Mouse (Mus musculus): ENCODE data around the gene Cpn2.

The Cpn2 gene

DNA sequence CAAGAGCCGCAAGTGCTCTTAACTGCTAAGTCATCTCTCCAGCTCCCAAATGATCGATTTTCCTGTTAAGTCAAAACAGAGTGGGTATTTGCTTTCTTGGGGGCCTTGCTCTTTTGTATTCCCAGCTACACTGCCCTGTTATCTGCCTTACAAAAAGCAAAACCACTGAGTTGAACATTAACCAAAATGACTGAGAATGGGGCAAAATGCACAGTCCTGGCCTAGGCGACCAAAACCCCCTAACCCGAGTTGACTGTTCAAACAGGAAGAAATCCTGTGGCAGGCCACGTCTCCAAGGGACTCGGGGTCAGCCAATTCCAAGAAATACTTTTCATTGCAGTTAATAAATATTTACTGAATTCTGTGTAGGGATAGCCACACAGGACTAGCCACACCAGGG, 28.5 kb downstream of the Cpn2 start:
- no peak for DNase-seq (ENCODE audit: low read depth, low spot score)

DNA sequence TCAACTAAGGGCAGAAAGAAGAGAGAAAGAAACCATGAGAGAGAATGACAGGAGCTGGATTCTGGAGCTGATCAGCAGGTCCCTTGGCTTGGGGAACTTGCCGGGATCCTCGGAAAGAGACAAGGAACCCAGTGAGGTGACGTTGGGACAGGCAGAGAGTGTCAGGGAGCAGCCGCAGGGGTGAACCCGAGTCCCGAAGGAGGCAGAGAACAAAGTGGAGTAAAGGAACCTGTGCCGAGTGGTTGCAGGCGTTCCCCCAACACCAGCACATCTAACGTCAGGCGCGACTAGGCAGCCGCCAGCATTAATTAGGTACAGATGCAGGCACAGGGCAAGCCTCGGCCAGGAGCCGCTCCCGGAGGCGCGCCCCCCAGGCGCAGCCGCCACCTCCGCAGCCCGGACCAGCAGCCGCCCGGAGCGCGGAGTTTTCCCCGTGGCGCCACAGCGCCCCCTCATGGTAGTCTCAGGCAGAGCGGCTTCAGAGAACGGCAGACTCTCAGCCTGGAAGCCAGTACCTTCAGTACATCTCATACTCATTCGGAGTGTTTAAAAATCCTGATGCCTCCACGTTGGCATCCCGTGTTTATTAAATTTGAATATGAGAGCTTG, 31.1 kb downstream of the Cpn2 start:
- DNase-seq (ENCODE audit: low read depth, low spot score): no peak

DNA sequence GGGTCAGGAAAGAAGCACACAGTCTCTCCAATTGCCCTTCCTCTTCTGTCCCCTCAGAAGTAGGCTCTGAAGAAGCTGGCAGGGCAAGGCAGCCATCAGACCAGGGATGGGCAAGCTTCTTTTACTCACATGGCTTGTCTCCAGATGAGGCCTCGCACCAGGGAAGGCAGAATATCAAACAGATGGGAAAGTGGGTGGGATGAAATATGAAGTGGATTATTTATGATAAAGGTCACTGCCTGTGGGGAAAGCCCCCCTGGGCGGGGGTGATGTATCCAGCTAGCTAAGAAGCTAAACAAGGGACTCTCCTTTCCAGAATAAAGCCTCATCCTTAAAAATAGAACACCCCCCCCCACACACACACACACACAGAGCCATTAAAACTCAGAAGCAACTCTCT, 31.7 kb downstream of the Cpn2 start:
- DNase-seq (ENCODE audit: low read depth, low spot score): no peak

DNA sequence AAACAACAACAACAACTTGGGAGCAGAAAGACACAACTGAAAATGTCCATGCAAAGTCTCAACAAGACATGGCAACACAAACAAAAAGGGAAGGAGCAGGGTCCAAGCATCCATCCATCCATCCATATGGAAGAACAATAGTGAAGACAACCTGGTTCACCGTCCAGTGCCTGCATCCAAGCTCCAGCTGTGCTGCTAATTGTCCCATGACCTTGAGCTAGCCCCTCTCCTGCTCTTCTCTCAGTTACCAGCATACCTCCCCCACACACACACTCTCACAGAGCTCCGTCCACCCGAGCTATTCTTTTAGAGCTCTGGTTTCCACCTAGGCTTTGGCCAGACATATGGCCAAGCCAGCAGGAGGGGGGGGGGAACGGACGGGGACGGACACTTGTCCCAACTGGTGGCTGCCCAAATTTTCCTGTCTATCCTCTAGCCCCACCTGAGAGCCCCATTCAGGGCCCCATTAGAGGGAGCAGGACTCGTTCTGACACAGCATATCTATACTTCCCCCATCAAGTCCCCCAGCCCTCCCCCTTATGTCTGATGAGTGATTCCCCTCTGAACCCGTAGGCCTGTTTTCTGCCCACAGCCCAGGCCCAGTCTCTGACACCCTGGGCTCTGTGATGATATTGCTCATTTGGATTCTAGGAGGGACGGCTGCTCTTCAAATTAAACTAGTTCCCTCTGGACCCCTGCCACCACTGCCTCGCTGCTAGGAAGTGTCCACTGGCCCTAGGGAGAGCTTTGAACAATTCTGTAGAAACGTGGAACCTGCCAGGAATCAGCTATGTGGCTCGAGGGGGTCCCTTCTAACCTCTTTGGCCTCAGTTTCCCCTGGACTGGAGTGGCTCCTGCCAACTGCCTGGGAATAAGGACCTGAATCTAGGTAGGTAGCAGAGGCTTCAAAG, 32.4 kb downstream of the Cpn2 start:
- DNase-seq (ENCODE audit: low read depth, low spot score): no peak

DNA sequence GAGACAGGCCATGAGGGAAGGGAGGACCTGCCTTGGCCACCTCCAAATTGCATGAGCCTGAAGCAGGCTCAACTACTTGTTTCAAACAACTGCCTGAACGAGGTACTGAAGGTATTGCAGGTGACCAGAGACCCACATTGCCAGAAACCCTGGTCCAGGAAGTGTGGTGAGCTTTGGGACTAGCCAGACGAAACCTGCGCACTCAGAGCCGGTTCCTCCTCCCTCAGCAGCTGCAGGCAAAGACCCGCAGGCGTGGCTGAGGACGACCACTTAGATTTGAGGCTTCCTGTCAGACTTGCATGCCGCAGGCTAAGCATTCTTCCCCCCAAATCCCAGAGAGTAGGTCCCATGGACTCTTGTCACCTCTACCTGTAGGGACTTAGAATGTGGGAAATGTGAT, 33.2 kb downstream of the Cpn2 start:
- no peak for DNase-seq (ENCODE audit: low read depth, low spot score)

DNA sequence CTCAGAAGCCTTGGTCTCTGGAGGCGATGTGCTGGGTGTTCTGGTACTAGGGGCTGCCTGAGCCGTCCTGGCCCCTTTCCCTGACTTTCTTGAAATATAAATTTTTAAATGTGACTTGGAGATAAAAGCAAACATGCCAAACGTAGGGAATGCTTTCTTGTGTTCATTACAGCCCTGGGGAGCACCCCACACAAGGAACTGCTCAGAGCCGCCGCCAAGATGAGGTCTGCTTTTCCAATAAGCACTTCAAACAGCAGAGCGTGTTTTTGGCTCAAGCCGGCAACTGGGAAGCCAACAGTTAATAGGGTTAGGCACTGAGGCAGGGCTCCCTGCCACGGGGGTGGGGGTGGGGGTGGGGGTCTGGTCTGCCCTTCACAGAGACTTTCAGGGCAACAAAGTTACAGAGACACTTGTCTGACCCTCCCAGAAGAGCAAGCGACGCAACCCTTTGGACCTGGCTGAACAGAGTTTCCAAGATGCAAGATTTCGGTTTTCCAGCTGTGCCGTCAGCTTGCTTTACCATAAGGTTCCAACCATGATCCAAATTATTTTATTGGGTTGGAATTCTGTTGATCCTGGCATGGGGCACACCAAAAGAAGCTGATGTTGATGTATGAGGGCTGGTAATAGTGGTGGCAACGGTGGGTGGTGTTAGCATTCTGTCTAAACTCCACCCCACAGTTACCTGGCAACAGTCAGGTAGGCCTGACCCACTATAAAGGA, 35.3 kb downstream of the Cpn2 start:
- no peak for DNase-seq (ENCODE audit: low read depth, low spot score)

DNA sequence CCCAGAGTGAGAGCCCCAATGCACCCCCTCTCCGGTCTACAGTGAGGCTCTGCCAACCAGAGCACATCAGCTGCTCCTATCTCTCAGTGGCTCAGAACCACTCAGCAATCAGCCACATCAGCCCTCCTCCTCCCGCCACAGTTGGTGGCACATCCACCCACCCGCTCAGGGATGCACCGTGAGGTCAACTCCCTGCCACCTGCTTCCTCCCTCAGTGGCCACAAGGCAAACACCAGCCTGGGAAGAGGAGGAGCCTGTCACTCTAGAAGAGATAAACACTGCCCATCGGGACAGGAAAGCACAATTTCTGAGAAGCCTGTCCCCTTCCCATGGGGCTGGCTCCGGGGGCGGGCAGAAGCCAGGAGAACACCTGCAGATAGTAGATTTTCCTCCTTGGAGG, 39.9 kb downstream of the Cpn2 start:
- DNase-seq (ENCODE audit: low read depth, low spot score): no peak

DNA sequence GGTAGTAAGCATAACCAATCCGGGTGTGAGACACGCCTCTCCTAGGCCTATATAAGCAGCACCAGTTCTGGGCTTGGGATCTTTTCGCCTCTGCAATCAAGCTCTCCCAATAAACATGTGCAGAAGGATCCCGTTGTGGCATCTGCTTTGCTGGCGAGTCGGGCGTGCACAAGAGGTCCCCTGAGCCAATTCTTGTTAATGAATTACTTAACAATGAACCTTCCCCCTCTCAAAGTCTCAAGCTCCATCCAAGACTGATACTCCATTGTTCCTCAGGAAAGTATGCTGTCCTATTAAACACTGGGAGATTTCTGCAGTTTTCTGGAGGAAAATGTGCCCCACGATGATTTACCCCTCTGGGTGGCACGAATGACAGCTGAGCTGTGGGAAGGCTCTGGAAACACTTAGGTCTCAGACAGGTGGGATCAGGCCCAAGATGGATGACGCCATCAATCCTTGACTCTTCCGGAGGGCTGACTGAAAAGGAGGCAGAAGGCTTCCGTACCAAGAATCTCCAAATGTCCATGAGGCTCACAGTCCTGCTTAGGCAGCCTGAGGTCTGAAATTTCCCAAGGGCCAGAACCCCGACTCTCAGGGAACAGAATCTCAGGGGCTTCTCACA, 46.0 kb downstream of the Cpn2 start:
- DNase-seq (ENCODE audit: low read depth, low spot score): no peak

DNA sequence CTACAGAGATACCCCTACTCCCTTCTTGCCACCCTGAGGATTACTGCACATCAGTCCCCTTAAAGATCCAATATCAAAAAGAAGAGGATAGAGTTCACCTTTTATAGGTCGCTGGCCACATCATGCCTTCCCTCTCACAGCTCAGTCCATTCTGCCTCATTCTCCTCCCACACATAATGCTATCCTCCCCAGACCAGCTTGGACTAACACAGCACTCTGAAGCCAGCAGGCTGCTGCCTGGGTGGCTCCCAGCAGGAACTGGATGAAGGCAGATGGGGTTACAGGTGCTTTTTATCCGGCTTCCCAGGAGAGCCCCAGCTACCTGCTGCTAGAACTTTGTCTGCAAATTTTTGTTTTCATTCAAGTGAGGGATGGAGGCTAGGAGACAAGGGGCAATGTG, 51.5 kb downstream of the Cpn2 start:
- no peak for DNase-seq (ENCODE audit: low read depth, low spot score)

DNA sequence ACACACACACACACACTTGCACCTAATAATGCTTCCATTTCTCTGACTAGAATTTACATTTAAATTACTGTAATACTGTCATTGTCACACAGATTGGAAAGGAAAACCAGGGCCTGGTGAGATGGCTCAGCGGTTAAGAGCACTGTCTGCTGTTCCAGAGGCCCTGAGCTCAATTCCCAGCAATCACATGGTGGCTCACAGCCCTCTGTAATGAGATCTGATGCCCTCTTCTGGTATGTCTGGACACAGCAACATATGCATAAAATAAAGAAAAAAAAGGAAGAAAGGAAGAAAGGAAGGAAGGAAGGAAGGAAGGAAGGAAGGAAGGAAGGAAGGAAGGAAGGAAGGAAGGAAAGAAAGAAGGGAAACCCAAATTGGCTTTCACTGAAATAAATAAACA, 53.7 kb downstream of the Cpn2 start:
- no peak for DNase-seq (ENCODE audit: low read depth, low spot score)

DNA sequence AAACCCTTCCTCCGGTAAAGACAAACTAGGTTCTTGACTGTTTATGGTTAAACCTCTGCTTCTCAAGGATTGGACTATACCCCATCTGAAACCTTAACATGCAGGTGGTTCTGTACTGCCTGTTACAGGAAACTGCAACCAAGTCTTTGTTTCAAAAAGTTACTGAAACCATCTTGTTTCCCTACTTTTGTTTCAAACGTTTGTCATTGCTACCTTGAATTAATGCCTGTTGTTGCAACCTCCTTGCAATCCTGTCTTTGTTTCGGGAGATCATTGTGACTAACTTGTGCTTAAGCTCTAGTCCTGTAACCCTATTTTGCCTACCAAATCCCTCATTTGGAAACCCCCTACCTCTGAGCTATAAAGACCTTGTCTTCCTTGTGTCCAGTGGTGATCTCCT, 55.3 kb downstream of the Cpn2 start:
- no peak for DNase-seq (ENCODE audit: low read depth, low spot score)

DNA sequence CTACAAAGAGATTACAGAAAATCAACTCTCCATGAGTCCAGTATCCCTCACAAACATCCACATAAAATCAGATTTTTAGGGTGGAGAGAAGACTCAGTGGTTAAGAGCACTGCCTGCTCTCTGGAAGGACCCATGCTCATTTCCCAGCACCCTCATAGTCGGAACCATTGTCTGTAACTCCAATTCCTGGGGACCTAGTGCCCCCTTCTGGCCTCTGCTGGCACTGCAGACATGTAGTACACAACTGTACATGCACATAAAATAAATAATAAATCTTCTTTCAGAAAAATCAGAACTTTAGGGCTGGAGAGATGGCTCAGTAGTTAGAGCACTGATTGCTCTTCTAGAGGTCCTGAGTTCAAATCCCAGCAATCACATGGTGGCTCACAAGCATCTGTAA, 58.0 kb downstream of the Cpn2 start:
- DNase-seq (ENCODE audit: low read depth, low spot score): no peak

DNA sequence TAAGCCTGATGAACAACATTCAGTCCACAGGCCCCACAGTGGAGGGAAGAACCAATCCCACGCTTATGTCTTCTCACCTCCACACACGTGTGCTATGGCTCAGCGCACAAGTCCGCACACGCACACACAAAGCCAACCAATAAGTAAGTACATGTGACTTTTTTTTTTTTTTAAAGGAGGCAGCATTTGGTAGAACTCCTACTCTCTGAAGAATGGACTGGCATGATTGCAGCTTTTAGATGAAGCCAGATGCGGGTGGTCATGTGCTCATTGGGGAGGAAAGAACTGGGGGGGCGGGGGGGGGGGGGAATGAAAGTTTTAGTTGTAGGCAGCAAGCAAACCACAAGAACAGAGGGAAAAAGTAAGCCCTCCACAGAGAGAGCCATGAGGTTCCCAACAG, 59.3 kb downstream of the Cpn2 start:
- peak; percentile 45 for DNase-seq (ENCODE audit: low read depth, low spot score)

DNA sequence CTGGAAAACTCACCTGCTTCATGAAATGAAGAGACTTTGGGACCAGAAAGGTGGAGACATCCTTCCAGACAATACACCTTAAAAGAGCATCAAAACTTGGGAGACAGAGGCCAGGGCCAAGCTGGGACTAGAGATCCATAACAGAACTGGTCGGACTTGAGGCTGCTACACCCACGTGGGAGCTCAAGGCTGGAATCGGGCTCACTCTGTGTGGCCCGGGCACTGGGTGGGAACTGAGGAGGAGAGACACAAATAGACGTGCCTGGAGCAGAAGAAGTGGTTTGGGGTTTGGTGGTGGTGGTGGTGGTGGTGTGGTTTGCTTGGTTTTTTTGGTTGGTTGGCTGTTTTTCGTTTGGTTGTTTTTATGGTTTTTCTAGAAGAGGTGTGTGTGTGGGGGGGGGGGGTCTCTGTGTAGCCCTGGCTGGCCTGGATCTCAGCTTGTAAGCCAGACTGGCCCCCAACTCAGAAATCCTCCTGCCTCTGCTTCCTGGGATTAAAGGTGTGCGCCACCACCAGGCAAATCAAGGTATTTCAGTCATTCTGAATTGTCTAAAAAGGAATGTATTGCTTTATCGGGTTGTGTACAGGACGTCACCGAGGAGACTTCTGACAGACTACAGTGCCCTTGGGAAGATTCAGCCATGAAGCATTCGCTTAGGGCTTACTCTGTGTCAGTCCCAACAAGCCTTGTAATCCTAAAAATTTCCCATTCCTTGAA, 60.0 kb downstream of the Cpn2 start:
- DNase-seq (ENCODE audit: low read depth, low spot score): no peak

Data from telencephalon, adult 2 months (tissue).